Mouse (Mus musculus) heart, postnatal 0 days (tissue): ENCODE data around the gene Lrrc45. TPM values are rescaled to one million over a fixed set of nuclear protein-coding genes. Genes with fewer than 3 reads are reported as not detected.
"Not testable (repeated sequence)": the region's sequence is repeated elsewhere in the genome, so short reads cannot be mapped to it uniquely, and the experiment has no call there.

Experiments
- ATAC-seq: fragments of 200-750 bp; cut with Nextera tagmentation; 2 replicates; pipeline ENCODE4 v1.8.0; 2017; ENCODE audit warnings: low read depth, moderate number of reproducible peaks, moderate library complexity; ENCODE audit not compliant: insufficient read depth
- DNase-seq: peaks from one replicate; pipeline ENCODE4 v3.0.0-alpha.2; 2016; ENCODE audit warnings: low spot score
- H3K27ac ChIP-seq: fragments of 300-500 bp; sonication (generic); 2 replicates; pipeline ENCODE4 v1.5.1; 2014; ENCODE audit warnings: low read depth, mild to moderate bottlenecking
- H3K27me3 ChIP-seq: fragments of 300-500 bp; sonication (generic); 2 replicates; pipeline ENCODE4 v1.6.1; 2014; ENCODE audit warnings: low read length, mixed read lengths; ENCODE audit not compliant: control insufficient read depth, insufficient read depth
- H3K36me3 ChIP-seq: fragments of 300-500 bp; sonication (generic); replicated peaks from 2 replicates; pipeline ENCODE4 v1.6.1; 2014; ENCODE audit warnings: low read length, mixed read lengths; ENCODE audit not compliant: control insufficient read depth, insufficient read depth
- H3K4me1 ChIP-seq: fragments of 300-500 bp; sonication (generic); 2 replicates; pipeline ENCODE4 v1.6.1; 2014; ENCODE audit warnings: antibody characterized with exemption; ENCODE audit not compliant: control insufficient read depth, insufficient read depth
- H3K4me2 ChIP-seq: fragments of 300-500 bp; sonication (generic); 2 replicates; pipeline ENCODE4 v1.6.1; 2014; ENCODE audit warnings: low read depth, mild to moderate bottlenecking, low read length, moderate library complexity
- H3K4me3 ChIP-seq: fragments of 300-500 bp; sonication (generic); 2 replicates; pipeline ENCODE4 v1.5.1; 2014; ENCODE audit warnings: low read depth, low read length
- H3K9ac ChIP-seq: fragments of 300-500 bp; sonication (generic); replicated peaks from 2 replicates; pipeline ENCODE4 v1.6.1; 2014; ENCODE audit warnings: low read depth, low read length, mixed read lengths
- H3K9me3 ChIP-seq: fragments of 300-500 bp; sonication (generic); replicated peaks from 2 replicates; pipeline ENCODE4 v1.6.1; 2016; ENCODE audit warnings: low read length; ENCODE audit not compliant: control insufficient read depth
- CTCF ChIP-seq: IDR thresholded peaks from 2 replicates; pipeline ENCODE4 v1.5.1; 2016; ENCODE audit warnings: antibody characterized with exemption, control low read depth, low read depth
- EP300 ChIP-seq: IDR thresholded peaks from 2 replicates; pipeline ENCODE4 v1.6.1; 2016; ENCODE audit warnings: antibody characterized with exemption, low read depth
- WGBS: fragments of 180-500 bp; shearing (Covaris S2); extraction: QIAGEN DNeasy Blood & Tissue Kit; methylation state at CpG from one replicate; pipeline ENCODE4 v1.1.7; 2014; 5-methylcytosine and 5-hydroxymethylcytosine counted together
- polyA plus RNA-seq: library from polyadenylated mRNA; unstranded; fragments of >200 nt; fragmentation: Nextera tagmentation; extraction: Ambion mirVana; gene quantifications from 2 replicates; pipeline ENCODE4 v1.2.1, GENCODE M21; 2015
- total RNA-seq: library from RNA; depleted of rRNA; stranded (reverse); fragments of >200 nt; gene quantifications from 2 replicates; pipeline ENCODE4 v1.2.3, GENCODE M21; 2014; ENCODE audit warnings: low replicate concordance

Gene Lrrc45
- total and polyA plus RNA-seq, 2 experiments from 2014 or later: 12.4 to 28.3 TPM

DNA sequence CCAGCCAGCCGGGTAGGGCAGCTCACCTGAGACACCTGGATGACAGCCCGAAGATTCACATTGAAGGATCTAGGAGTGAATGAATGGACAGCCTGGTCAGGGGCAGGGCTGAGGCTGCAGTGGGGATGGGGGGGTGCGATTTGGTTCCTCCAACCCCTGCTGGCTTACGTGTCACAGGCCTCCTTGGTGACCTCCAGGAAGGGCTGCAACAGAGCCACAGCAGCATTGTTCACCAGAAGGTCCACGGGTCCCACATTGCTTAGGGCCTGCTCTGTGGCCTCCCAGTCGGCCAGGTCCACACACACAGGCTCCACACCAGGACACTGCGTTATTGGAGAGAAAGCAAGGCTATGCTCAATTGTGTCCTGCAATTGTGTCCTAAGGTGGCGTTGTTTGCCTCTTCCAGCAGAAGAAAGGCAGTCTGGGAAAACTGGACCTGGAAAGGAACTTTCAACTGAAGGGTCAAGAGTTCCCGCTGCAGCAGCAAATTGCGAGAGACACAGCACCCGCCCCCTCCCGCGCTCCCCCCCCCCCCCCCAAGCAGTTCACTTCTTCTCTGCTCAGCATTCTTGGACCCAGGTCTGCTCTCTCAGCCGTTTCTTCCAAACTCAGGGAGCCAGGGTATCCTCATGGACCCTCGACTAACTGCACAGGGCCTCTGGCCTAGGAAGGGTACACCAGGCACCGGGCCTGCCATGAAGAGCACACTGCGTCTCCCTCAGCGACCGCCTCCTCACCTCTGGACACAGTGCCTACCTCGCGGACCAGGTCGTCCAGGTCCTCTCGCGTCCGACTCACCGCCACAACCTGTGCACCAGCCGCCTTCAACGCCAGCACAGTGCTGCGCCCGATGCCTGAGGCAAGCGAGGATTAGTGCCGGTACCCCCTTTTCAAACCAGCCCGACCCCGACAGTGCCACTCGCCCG lies 12.8 kb downstream of the Lrrc45 start:
- Histone ChIP-seq H3K27me3 (peaks cover 17% of the 10 kb centered on the region), H3K4me3 (peak overlapping the region; percentile 49), H3K9ac (0 out of 2 replicates have a peak overlapping the region, but pooled peaks have one; percentile 1), H3K27ac (no peak overlapping the region), H3K9me3 (no peaks in the 10 kb centered on the region), H3K4me1 (peaks cover 5% of the 10 kb centered on the region), H3K36me3 (no peaks in the 10 kb centered on the region), H3K4me2 (peak overlapping the region; percentile 68)
- WGBS: 23% methylated on average over 34 of the region's 36 CpGs
- TF ChIP-seq EP300 (no peak), CTCF (no peak)
- ATAC-seq: peak; percentile 31
- no peak for DNase-seq

DNA sequence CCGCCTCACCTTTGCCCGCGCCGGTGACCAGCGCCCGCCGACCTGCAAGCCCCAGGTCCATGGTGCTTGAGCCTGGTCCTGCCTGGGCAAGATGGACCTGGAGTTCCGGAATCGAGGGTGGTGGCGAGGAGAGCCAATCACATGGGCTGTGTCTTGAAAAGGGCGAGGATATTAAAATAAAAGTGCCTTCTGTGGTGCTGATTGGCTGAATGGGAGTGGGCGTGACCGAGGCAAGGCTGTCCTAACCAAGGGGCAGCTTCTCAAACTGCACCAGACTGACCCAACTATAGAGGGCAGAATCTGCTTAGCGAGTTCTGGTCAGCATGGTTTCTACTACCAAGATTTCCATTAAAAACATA lies 13.4 kb downstream of the Lrrc45 start, which contains the start of gene Dcxr:
Gene Dcxr (minus strand): TSS at position 113 of the 359 bp plus-strand sequence.
- DNase-seq (peak; percentile 94), ATAC-seq (peak; percentile 93)
- 1% methylated on average over 14 of the region's 14 CpGs for WGBS
- H3K9ac ChIP-seq: 0 out of 2 replicates have a peak within 1 kb of the TSS, but pooled peaks have one; percentile 1
- no peak within 1 kb of the TSS for H3K27ac ChIP-seq
- no peaks in the 10 kb centered on the region for H3K9me3 ChIP-seq
- no peaks in the 10 kb centered on the region for H3K36me3 ChIP-seq
- H3K4me2 ChIP-seq: peak within 1 kb of the TSS; percentile 68
- peak within 1 kb of the TSS; percentile 49 for H3K4me3 ChIP-seq
- H3K27me3 ChIP-seq: peaks cover 11% of the 10 kb centered on the region
- no peak for TF ChIP-seq EP300
- TF ChIP-seq CTCF: peak; percentile 36; the same call in 1 of the 2 replicates
- no peaks in the 10 kb centered on the region for H3K4me1 ChIP-seq

DNA sequence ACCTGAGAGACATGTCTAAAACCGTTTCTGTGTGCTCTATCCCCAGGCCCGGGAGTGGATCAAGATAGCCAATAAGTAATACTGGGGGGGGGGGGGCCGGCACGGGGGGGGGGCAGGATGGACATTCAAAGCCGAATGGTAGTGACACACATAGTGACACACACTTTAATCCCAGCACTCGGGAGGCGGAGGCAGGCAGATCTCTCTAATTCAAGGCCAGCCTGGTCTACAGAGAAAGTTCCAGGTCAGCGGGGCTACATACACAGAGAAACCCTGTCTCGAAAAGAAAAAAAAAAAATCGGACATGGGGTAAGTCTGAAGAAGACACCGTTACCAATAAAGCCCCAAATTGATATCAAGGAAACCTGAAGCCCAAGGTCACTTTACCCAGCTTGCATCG lies 13.8 kb downstream of the Lrrc45 start:
- 0 out of 2 replicates have a peak, but pooled peaks cover 2% of the 10 kb centered on the region for H3K4me1 ChIP-seq
- H3K27ac ChIP-seq: no peak overlapping the region
- no peak overlapping the region for H3K9ac ChIP-seq
- H3K4me3 ChIP-seq: no peak overlapping the region
- H3K27me3 ChIP-seq: peaks cover 7% of the 10 kb centered on the region
- 56% methylated on average over 12 of the region's 12 CpGs for WGBS
- no peaks in the 10 kb centered on the region for H3K36me3 ChIP-seq
- ATAC-seq: no peak
- TF ChIP-seq CTCF (no peak), EP300 (no peak)
- H3K9me3 ChIP-seq: no peaks in the 10 kb centered on the region
- H3K4me2 ChIP-seq: 0 out of 2 replicates have a peak overlapping the region, but pooled peaks have one; percentile 68
- no peak for DNase-seq

DNA sequence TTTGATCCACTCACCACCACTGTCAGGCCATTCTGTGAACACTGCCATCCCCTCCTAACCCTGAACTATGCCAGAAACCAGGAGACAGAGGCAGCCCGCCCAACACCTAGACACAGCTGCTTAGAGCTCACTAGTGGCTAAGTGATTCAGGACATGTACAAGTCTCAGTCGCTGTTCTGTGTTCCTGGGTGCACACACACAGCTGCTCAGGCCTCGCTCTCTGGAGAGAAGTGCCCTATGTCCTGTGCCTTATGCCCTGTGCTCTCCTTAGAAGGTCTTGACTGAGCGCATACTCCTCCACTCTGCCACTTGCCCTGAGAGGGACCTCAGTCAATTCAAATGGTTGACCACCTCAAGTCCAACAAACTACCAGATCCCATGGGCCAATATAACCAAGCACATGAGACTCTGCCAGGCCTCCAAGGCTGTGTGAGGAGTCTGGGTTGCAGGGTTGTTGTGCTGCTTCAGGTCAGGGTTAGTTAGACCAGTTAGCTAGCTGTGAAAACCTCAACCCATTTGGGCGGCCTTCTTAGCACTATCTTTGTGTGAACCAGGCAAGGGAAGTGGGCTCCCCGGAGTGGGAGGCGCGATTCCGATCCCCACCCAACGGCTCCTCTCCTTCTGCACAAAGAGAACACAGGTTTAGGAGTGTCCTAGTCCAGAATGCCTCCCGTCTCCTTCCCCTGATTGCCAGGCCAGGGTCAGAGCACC lies 15.0 kb downstream of the Lrrc45 start:
- WGBS: 68% methylated on average over 11 of the region's 11 CpGs
- Histone ChIP-seq H3K36me3 (no peaks in the 10 kb centered on the region), H3K27ac (no peak overlapping the region), H3K9ac (no peak overlapping the region), H3K27me3 (peaks cover 6% of the 10 kb centered on the region; the same call in 1 of the 2 replicates), H3K4me3 (no peak overlapping the region), H3K9me3 (no peaks in the 10 kb centered on the region), H3K4me2 (no peak overlapping the region), H3K4me1 (0 out of 2 replicates have a peak, but pooled peaks cover 2% of the 10 kb centered on the region)
- ATAC-seq (no peak), DNase-seq (no peak)
- TF ChIP-seq EP300 (no peak), CTCF (no peak)

DNA sequence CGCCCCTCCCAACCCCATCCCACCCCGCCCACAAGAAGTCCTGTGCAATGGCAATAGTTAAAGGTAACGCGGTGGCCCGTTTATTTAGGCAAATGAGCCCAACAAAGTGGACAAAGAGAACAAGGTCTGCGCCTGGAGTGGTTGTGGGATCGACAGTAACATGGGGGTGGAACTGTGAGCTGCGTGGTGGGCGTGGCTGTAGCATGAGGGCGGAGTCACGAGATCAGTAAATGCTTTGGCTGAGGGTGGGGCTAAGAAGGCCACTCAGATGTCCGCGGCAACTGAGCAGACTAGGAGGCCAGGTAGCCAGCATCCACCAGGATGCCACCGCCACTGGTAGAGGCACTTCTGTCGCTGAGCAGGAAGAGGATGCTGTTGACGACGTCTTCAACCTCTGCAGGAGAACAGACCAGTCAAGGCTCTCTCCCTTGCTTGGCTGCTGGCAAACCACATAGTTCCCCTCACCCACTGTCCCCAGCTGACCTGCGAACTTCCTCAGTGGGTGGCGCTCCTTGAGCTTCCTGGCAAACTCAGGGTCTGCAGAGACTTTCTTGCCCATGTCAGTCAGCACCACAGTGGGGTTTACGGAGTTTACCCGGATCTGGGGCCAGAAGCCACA lies 15.8 kb downstream of the Lrrc45 start:
- not testable (repeated sequence) for H3K9ac ChIP-seq, H3K4me1 ChIP-seq, H3K27me3 ChIP-seq, DNase-seq, ATAC-seq, H3K27ac ChIP-seq, H3K36me3 ChIP-seq, H3K9me3 ChIP-seq, H3K4me3 ChIP-seq, H3K4me2 ChIP-seq
- 3% methylated on average over 17 of the region's 21 CpGs for WGBS
